Mouse (Mus musculus) bone marrow macrophage, adult 2 months (primary cell): ENCODE results near the gene Nhp2.

ENCODE experiments used
- CTCF ChIP-seq: IDR thresholded peaks from 2 replicates; pipeline ENCODE4 v1.5.1; 2012; ENCODE audit warnings: low read depth, mild to moderate bottlenecking, low read length, moderate library complexity
- POLR2A ChIP-seq: IDR thresholded peaks from 2 replicates; pipeline ENCODE4 v1.6.1; 2012; ENCODE audit warnings: mild to moderate bottlenecking, low read depth, low read length, borderline replicate concordance

GRCm38 (mm10) chr11:51646751-51647667, 27.5 kb downstream of the Nhp2 start:
- no peak for TF ChIP-seq CTCF
- TF ChIP-seq POLR2A = no peak
